Mouse (Mus musculus): Measurements from ENCODE around the gene Uxt. TPM values are rescaled to one million over a fixed set of nuclear protein-coding genes. Genes with fewer than 3 reads are reported as not detected.

Gene Uxt
- 10 to 100 TPM; 22.5 to 24.8 TPM for total RNA-seq (2021)
- long read RNA-seq, experiment 1, partial matches to known transcripts: 0 of 8 reads
- long read RNA-seq, experiment 1, other reads (novel, unspliced or antisense): 4 of 8 reads
- long read RNA-seq, experiment 2, partial matches to known transcripts: 1 of 5 reads
- long read RNA-seq, experiment 2, other reads (novel, unspliced or antisense): 1 of 5 reads

DNA sequence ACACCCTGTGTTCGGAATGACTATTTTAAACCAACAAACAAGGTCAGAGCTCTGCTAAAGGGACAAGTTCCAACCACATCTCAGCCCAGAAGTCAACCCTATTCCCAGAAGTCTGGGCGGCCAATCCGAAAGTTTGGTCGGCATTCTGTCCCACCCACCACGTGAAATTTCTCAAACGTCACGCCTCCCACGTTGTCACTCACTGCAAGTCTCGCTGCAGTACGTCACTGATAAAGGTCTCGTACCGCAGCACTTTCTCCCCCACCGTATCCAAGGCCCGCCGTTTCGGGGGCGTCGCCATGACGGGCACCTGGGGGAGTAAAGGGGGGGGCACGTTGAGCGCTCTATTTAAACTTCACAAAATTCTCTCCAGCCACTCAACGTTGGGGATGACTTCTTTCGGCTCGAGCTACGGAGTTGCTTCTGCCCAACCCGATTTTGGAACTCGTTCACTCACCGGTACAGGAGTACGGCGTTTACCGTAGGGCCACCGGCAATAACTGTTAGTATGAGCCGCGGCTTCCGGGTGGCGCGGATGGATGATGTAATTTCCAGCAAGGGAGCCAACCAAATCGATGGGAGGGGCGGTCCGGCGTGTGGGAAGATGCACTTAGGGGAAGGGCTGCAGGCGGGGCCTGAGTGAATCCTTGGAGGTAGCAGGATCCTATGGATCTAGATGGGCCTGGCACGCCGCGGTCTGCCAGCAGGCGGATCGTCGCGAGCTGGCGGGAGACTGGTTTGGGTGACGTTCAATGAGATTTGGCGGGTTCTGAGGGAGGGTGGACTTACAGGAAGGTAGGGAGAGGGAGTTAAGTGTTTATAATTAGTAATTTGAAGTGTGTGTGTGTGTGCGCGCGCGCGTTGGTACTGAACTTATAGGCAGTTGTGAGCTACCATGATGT is at the start of gene Uxt:
Uxt (minus strand) TSS at position 541 of the 902 bp plus-strand sequence.
- DNase-seq (ENCODE audit: low spot score in 2 of 2): peak; percentile 66 to 82

GRCm38 (mm10) chrX:20980901-20981300 is 19.1 kb upstream of the Uxt start:
- no peak for DNase-seq (ENCODE audit: low spot score in 2 of 2)

DNA sequence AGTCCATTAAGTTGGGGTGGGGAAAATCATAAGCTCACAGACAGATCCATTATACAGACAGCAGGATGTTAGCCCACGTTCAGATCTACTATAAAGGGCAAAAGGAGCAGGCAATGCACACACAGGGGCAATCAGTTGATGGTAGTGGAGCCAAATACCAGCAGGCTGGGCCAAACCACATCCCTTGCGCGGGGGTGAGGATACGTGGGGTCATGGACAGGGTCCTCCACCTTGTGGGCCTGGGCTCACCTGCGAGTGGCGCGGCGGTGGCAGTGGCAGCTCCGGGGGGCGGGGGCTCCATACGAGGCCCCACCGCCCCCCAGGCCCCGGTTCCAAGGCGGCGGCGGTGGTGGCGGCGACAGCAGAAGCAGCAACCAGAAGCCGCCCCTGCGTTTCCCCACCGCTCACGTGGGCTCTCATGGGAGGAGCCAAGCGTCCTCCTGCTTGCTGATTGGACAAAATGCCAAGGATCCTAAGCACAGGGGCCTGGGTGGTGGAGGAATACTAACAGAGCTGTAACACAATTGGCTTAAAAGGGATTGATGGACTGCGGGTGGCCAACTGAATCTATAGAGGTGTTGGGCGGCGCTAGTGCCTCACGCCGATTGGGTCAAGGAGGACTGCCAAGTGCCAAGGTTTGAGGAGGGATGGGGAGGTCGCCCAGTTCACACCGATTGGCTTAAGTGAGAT is 11.5 kb downstream of the Uxt start, which contains the start of gene Elk1:
Elk1 (minus strand) TSS at position 418 of the 690 bp plus-strand sequence.
- DNase-seq (ENCODE audit: low spot score in 2 of 2): peak; percentile 47 to 69

GRCm38 (mm10) chrX:20946055-20946454 is 15.8 kb downstream of the Uxt start:
- peak in 1 of 2 experiments; percentile 35 for DNase-seq (ENCODE audit: low spot score in 2 of 2)

DNA sequence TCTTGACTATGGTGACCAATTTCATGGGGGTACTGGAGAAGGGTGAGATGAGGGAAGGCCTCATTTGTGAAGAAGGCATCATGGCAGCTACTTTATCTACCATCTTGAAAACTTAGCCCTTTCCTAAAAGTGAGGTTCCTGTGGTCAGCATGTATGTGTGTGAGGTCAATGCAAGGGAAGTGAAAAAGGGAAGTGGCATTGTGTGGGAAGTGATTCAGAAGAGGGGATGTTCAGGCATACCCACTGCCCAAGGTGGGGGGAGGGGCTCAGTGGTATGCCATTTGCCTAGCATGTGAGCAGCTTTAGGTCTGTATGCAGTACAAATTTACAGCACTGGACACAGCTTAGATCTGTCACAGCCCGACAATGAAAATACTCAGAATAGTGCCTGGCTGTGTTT is 29.9 kb downstream of the Uxt start:
- peak in 1 of 2 experiments; percentile 11 for DNase-seq (ENCODE audit: low spot score in 2 of 2)

- no peak for DNase-seq (ENCODE audit: low spot score in 2 of 2)
These were observed 30.5 kb downstream of the Uxt start, which contains the start of gene Cfp for GRCm38 (mm10) chrX:20931364-20931763. Gene Cfp (minus strand): TSS chrX:20931555.

- DNase-seq (ENCODE audit: low spot score in 2 of 2): no peak
These were observed 32.0 kb downstream of the Uxt start for GRCm38 (mm10) chrX:20929859-20930258.

GRCm38 (mm10) chrX:20924976-20925375 is 36.8 kb downstream of the Uxt start:
- DNase-seq (ENCODE audit: low spot score in 2 of 2): no peak

- no peak for DNase-seq (ENCODE audit: low spot score in 2 of 2)
These were observed 38.3 kb downstream of the Uxt start for GRCm38 (mm10) chrX:20923506-20923905.

GRCm38 (mm10) chrX:20921366-20921765 is 40.5 kb downstream of the Uxt start:
- no peak for DNase-seq (ENCODE audit: low spot score in 2 of 2)

DNA sequence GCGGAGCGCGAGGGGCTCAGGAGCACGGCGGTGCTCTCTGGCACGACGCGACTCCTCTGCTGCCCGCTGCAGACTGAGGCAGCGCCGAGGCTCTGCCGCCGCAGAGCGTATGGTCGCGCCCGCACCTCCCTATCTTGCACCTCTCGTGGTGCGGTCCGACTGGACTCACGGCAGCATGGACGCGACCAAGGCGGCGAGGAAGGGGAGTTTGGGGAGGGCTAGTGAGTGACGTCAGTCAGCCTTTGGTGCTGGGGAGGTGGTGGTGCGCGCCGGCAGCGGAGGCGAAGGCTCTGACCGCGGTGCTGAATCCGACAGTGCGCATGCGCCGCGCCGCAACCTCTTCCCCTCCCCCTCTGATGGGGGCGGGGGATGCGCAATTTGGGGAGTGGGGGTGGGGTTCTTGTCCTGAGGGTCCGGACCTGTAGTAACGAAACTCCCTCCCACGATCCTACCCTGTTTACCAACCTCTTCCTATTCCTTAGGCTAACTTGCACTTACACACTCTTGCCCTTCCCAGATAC is 40.9 kb downstream of the Uxt start, which contains the start of gene Syn1:
Syn1 (minus strand) TSS at position 161 of the 521 bp plus-strand sequence.
- DNase-seq (ENCODE audit: low spot score in 2 of 2): peak; percentile 30 to 45

DNA sequence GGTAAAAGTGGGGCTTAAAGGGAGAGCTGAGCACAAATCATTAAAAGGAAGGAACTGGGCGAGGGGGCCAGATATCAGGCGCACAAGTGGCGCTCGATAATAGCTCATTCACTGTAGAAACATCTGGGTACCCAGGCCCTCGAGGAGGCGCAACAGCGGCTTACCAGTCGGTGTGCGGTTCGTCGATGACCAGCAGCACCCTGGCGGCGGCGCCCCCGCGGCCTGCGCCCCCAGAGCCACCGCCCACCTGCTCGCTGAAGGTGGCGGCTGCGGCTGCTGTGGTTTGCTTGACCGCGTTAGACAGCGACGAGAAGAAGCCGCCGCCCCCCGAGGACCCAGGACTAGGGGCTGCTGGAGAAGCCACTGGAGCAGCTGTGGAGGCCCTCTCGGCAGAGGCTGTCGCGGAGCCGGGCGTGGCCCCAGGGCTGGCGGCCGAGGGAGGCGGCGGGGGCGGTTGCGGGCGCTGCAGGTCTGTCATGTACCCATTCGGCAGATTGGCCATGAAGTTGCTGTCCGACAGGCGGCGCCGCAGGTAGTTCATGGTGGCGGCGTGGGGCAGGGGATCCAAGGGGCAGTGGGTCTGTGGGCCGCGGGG is 41.5 kb downstream of the Uxt start:
- peak in 1 of 2 experiments; percentile 7 for DNase-seq (ENCODE audit: low spot score in 2 of 2)

DNA sequence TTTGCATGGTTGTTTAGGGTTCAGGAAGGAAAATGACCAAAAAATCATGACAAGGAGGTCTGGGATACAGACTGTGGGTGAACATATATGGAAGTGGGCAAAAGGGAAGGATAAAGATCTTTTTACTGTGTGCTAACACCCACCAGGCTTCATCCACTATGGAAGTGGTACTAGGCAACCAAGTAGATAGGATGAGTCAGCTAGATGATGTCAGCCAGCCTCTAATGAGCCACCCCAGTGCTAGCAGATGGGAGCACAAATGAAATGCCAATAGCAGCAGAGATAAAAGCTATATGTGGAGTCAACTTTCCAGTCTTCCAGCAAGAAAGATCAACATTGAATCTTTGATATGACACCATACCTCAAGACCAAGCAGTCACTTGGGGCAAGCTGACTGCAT is 46.7 kb downstream of the Uxt start:
- no peak for DNase-seq (ENCODE audit: low spot score in 2 of 2)

GRCm38 (mm10) chrX:20913726-20914125 is 48.1 kb downstream of the Uxt start:
- DNase-seq (ENCODE audit: low spot score in 2 of 2): no peak

DNA sequence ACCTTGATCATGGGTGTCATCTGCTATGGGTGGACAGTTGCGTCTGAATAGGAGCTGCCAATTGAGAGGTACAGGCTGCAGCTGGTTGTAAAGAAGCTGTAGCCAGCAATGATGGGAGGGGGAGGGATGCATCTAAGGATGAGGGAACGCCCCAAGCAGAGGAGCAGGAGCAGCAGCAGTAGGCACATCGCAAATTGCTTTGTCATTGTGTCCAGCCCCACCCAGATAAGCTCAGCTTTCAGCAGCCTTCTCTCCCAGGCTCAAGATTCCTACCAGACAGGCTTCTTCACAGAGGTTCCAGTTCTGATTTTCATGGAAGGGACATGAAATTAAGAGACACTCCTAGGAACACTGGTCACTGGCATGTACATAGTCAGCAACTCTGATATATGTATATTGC is 51.7 kb downstream of the Uxt start:
- no peak for DNase-seq (ENCODE audit: low spot score in 2 of 2)

Other genes starting within 250 kb of the Uxt start
- 10 to 100 TPM; 86.6 to 92.4 TPM for gene Araf, start 164.2 kb downstream of the Uxt start, total RNA-seq (2021)
- 10 to 100 TPM in 1 of 2 experiments, 1 to 10 TPM in 1; 8.4 to 13.7 TPM for gene Timp1, start 91.9 kb downstream of the Uxt start, total RNA-seq (2021)
- gene Syn1, start 41.0 kb downstream of the Uxt start, total RNA-seq (2021): under 1 TPM; 0.13 to 0.29 TPM
- 10 to 100 TPM; 10.3 to 10.5 TPM for gene Cfp, start 30.5 kb downstream of the Uxt start, total RNA-seq (2021)
- 10 to 100 TPM; 12.2 to 12.7 TPM for gene Elk1, start 11.4 kb downstream of the Uxt start, total RNA-seq (2021)
- 1 to 10 TPM; 5.4 to 7.4 TPM for gene Zfp182, start 100.3 kb upstream of the Uxt start, total RNA-seq (2021)
- gene Spaca5, start 106.4 kb upstream of the Uxt start, total RNA-seq (2021): not detected
- 1 to 10 TPM; 1.2 to 1.5 TPM for gene Zfp300, start 127.5 kb upstream of the Uxt start, total RNA-seq (2021)
- gene Ssxa1, start 153.8 kb upstream of the Uxt start, total RNA-seq (2021): not detected
- gene Gm21876, start 213.6 kb upstream of the Uxt start, total RNA-seq (2021): not detected